Mouse (Mus musculus): ENCODE measurements around the gene Elp6.
"Not testable (repeated sequence)": the region's sequence is repeated elsewhere in the genome, so short reads cannot be mapped to it uniquely, and the experiment has no call there.

Elp6 gene

DNA sequence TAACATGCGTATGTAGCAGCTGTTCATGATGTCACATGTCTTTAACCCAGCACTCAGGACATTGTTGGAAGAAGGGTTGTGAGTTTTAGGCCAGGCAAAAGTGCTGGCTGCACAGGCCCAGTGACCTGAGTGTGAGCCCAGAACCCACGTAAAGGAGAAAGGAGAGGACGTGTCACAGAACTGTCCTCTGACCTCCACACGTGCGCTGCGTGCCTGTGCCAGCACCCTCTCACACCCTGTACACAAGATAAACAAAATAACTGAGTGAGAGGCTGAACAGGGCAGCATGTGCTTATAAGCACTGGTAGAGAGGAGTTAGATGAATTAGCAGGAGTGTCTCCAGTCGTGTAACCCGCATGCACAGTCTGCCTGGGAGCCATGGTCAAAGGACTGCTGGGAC, 11.5 kb downstream of the Elp6 start:
- no peak for DNase-seq (ENCODE audit: low spot score)

DNA sequence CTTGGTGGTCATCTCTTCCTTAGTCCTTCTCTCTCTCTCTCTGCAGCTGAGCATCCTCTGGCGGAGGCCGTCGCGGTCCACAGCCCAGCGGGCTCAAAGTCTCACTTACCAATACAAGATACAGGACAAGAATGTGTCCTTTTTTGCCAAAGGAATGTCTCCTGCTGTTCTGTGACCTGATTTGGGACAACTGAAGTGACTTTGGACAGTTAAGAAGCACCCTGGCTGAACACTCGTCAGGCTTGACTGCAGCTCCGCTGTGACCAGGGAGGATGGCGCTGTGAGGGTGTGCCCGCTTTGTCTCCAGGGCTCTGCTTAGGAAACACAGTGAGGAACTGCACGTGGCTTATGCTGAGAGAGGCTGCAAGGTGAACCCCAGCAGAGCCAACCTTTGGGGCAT, 15.8 kb downstream of the Elp6 start:
- DNase-seq (ENCODE audit: low spot score): no peak

DNA sequence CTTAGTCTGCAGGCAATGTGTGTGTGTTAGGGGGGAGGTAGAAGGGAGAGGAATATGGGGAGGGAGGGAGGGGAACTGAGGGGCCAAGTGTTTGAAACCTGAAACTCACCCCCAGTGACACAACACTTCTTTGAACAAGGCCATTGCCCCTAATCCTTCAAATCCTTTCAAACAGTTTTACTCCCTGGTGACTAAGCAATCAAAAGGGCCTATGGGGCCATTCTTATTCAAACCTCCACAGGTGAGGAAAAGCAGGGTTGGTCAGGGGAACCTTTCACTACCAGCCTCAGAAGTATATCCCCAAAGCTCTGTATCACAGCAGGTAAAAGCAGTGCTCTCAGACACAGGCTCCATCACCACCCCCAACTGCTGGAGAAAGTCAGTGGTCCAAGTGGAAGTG, 18.0 kb downstream of the Elp6 start:
- no peak for DNase-seq (ENCODE audit: low spot score)

DNA sequence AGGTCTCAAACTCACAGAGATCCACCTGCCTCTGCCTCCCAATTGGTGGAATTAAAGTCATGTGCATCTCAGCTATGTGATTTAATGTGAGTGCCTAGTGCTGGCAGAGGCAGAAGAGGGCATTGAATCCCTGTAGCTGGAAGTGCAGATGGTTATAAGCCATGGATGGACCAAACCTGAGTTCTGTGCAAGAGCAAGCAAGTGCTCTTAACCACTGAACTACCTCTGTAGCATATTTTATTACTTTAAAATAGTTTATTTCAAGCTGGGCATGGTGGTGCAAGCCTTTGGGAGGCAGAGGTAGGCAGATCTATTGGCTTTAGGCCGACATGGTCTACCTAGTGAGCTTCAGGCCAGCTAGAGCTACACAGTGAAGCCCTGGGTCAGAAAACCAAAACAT, 19.2 kb downstream of the Elp6 start:
- DNase-seq (ENCODE audit: low spot score): no peak

DNA sequence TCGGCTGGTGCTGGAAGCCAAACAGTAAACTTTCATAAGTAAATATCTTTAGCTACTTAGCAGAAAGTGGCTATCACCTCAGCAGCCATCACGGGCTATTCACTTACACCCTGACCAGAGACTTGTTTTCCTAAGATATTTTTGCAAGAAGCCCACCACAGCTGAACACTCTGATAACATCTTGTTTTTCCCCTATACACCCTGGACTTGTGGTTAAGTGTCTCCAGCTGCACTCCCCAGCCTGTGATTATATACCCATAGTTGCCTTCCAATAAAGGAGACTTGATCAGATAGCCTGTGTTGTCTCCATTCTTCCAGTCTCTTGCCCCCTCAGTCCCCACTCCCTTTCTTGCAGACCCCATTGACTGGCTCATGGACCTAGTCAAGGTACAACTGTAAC, 23.2 kb downstream of the Elp6 start:
- no peak for DNase-seq (ENCODE audit: low spot score)

DNA sequence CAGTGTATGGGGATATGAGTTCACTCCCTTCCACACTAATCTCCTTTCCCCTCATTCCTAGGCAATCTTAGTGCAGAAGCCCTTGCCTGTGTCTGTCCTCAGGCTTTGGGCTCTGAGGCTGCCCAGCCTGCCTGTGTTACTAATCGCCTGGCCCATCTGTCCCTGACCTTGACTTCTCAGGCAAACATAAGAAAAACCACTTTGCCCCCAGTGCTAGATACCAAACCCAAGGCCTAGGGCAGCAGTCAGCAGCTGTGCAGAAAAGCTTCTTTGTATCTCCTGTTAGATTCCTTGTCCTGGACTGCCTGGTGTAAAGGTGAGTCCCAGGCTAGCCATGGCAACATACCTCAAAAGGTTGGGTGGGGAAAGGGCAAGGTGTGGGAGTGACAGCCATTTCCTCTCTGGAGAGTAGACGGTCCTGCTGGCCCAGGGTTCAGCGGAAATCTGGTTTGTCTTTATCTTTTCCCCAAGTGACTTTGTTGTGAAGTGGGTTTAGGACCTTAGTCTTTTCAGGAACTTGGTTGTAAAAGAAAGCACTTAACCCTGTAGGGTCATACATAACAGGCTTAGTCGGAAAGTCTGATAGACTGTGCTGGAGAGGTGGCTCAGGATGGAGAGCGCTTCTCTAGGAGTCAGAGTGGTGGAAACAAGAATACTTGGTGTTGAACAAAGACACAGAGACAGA, 24.1 kb downstream of the Elp6 start:
- no peak for DNase-seq (ENCODE audit: low spot score)

DNA sequence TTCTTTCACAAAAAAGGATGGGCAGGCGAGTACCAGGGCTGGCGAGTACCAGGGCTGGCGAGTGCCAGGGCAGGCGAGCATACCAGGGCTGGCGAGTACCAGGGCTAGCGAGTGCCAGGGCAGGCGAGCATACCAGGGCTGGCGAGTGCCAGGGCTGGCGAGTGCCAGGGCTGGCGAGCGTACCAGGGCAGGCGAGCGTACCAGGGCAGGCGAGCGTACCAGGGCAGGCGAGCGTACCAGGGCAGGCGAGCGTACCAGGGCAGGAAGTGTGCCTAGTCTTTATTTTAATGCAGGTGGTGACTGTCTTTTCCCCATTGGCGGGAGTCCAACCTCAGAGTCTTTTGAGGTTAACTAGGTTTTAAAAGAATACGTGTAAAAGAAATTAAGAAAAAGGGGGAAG, 24.7 kb downstream of the Elp6 start:
- no peak for DNase-seq (ENCODE audit: low spot score)

DNA sequence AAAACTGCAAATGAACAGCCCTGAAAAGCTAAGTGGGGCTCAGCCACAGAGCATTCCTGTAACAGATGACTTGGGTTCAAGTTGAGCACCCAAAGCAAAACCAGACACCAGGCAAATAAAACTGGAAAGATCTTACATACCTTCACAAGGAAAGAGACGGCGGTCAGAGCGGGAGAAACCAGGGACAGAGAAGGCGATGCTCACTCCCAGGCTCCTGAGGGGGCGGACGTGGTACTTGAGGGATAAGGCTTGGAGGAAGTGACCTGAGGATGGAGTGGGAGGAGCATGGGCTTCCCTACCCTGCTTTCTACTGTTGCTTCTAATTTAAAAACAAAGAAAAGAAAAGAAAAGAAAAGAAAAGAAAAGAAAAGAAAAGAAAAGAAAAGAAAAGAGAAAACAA, 25.4 kb downstream of the Elp6 start:
- no peak for DNase-seq (ENCODE audit: low spot score)

DNA sequence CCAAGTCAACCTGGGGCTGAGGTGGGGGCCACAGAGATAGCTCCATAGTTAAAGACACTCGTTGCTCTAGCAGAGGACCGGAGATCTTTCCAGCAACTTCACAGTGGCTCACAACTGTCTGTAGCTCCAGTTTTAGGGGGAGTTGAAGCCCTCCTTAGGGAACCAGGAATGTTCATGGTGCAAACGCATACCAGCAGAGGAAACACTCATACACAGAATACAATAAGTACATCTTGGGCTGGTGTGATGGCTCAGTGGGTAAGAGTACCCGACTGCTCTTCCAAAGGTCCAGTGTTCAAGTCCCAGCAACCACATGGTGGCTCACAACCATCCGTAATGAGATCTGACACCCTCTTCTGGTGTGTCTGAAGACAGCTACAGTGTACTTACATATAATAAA, 25.9 kb downstream of the Elp6 start:
- not testable (repeated sequence) for DNase-seq (ENCODE audit: low spot score)

DNA sequence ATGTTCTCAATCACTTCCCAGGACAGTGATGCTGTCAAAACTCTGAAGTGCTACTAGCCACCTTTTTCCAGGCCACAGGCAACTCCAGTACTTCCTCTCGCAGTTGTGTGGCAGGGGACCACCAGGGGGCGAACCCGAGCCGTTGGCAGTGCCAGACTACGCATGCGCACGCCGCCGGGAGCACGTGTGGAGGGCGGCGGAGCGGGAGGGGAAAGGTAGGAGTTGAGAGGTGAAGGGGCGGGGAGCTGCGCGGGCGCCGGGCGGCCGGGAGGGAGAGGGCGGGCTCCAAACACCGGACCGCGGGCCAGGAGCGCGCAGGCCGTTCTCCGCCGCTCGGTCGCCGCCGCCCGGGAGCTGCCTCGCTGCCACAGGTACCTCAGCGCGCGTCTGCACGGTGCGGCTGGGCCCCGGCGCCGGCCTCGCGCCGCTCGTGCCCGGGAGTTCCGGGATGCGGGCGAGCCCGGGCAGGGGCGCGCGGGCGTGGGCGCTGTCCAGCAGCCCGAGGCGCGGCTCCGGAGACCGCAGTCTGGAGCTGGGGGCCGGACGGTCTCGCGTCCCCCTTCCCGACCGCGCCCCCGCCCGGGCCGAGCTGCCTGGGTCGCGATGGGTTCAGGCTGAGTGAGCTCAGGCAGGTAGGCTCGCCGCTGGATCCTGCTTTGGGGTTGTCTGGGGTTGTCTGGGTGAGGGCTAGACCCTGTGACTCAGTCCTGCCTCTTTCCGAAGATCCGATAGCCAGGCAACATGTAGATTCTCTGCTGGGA, 28.3 kb downstream of the Elp6 start, which contains the start of gene Scap:
Gene Scap, plus strand, starts transcription at position 154 of the 761 bp plus-strand sequence.
- peak; percentile 94 for DNase-seq (ENCODE audit: low spot score)

DNA sequence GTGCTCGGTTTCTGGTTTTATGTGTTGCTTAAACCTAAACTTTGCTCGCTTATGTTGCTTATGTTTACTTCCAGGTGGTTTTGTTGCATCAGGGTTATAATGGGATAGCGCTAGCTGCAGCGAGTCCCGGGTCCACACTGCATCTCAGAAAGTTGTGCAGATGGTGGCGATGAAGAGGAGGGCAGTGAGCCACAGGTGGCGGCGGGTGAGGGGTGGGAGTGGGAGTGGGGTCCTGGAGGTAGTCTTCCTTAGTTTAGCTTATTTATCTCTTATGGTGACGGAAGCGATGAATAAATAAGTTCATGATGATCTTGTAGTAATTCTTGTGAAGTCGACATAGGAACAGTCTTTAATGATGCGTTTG, 28.9 kb downstream of the Elp6 start:
- DNase-seq (ENCODE audit: low spot score): no peak

DNA sequence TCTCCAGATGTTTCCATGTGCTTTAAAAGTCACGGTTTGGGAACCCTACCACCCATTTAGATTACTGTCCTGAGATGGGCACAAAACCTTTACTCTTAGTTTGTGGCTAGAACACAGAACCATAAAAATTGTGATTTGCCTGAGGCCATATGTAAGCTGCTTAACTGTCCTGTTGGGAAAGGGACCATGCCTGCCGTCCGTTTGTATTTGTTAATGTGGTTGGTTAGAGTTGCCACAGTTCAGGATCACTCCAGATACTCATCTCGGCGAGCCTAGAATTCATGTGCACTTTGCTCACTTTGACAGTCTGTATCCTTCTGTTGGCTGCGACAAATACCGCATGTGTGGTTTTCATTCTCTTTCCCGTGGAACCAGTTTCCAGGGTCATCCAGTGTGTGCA, 29.9 kb downstream of the Elp6 start:
- DNase-seq (ENCODE audit: low spot score): no peak

DNA sequence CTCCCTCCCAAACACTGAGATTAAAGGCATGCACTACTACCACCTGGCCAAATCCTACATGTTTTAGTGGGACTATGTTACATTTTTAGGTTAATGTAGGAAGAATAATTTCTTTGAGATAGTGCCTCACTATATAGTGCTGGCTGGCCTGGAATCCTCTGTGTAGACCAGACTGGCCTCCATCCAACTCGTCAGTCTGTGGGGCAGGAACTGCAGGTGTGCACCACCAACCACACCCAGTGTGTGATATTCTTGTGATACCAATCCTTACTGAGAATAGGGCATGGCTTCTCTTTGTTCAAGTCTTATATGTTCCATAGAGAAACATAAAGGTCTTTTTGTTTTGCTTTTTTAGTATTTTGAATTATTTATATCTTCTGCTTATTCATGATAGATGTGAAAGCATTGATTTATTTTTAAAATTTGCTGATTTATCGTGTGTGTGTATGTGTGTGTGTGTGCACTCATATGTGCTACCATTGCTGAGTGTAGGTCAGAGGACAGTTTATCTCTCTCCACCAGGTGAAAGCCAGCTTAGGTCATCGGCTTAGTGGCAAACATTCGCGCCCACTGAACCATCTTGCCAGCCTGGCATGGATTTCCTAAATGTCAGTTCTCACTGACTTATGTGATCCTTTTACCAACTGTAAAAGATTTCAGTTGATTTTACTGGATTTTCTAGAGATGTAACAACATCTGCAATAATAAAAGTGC, 35.2 kb downstream of the Elp6 start:
- no peak for DNase-seq (ENCODE audit: low spot score)

DNA sequence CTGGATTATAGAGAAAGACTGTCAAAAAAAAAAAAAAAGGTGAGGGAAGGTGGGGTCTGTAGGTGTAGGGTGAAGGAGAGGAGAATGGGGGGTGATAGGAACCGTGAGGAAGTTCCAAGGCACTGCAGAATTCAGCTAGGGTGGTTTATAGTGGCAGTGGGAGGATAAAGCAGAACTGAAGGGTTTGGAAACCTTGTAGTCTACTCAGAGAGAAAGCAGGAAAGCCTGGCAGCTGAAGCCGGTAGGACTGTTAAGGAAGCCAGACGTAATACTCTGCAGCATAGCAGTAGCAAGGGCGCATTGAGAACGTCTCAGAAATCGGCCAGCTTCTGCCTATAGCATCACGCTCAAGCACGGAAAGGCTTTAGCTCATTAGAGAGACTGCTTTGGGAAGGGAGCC, 37.0 kb downstream of the Elp6 start:
- DNase-seq (ENCODE audit: low spot score): no peak

DNA sequence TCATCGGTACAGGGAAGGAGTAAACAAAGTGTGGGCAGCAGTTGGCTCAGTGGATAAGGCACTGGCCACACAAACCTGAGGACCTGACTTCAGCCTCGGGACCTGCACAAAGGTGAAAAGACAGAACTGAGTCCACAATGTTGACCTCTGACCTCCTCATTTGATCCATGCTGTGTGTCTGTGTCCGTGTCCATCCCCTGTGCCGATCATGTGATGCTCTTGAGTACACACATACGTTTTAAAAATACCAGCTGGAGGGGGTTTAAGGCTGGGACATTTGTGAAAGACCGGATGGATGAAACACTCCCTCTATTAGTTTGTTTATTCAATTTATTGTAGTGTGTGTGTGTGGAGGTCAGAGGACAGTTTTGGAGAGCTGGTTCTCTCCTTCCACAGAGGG, 38.8 kb downstream of the Elp6 start:
- no peak for DNase-seq (ENCODE audit: low spot score)

DNA sequence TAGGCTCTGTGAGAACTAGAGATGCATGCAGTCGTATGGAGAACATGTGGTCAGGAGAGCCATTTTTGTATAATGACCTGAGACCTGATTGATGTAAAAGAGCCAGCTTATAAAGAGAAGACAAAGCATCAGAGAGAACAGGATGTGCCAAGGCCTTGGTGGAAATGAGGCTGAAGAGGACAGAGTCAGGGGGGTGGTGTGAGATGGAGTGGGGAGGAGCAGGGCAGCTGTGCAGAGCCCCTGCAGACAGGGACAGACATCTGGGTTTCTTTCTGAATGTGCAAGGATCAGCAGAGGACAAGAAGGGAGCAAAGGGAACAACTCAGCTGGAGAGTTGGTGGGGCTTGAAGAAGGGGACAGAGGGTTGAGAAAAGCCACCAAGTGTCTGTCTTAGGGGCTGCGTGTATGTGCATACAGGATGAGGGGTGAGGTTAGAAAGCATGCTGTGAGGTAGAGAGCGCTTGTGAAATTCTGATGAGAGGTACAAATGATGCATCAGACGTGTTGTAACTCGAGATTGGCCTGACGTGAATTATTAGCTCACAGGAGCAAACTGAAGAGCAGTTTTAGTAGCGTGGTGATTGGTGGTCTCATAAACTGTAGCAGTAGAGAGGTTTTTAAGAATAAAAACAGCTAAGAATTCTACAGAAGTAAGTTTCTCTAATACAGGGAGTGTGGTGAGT, 40.2 kb downstream of the Elp6 start:
- no peak for DNase-seq (ENCODE audit: low spot score)

DNA sequence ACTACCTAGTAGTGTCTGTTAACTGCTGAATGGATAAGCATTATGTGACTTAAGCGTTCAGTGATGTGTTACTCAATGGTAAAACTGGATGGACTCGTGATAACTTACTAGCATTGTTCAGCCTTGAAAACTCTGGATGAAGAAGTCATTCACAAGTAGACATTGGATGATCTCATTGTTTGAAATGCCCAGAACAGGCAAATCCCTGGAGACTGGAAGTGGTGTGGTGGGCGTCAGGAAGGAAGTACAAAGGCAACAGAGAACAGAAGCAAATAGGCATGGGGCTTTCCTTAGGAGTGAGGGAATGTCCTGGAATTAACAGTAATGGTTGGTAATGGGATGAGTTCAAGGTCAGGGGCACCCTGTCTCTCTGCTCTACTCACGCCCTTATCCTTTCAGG, 43.9 kb downstream of the Elp6 start:
- peak; percentile 29 for DNase-seq (ENCODE audit: low spot score)

DNA sequence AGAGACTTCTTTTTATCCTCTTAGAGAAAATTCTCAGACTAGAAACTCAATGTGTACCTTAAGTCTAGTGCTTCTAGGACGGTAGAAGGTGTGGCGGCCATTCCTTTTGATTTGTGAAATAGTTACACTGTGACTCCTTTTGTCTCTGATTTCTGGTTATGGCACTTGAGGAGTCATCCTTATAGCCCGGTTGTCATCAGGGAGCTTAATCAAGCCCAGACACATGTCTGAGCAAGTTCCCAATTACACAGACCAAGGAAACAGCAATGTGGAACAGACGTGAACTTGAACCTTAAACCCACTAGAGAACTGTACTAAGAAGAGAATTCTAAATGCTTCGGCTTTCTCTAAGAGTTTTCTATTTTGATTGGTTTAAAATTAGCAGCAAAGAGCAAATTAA, 45.2 kb downstream of the Elp6 start:
- DNase-seq (ENCODE audit: low spot score): no peak

DNA sequence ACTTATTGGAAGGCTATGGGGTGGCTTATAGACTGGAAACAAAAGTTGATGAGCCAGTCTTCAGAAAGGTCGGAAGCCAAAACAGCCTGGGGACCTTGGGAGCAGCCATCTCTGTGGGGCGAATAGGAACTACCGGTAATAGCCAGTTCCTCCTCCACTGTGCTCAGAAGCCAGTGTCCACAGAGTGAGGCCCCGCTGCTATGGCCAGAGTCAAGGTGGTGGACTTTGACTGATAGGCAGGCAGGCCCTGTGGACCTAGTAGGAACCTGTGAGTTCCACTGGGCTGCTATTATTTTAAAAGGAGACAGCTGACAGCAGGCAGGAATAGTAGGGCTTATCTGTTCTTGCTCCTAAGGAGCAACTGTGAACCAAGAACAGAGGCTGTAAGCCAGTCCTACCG, 45.6 kb downstream of the Elp6 start:
- DNase-seq (ENCODE audit: low spot score): no peak

DNA sequence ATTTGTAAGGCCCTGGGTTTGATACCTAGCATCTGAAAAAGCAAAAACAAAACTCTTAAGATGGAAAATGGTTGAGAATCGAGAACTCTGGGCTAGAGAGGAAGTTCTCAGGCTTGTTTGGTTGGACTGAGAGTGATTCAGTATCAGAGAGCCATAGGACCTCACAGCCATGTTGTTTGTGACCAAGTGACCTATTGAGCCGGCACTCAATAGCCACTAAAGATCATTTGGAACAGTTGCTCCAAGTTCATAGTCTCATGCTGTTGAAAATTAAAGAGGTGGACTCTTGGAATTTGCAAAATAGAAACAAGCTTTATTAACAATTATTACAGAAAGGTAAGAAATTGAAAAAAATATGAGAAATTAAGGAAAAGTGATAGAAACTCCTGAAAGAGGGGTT, 46.4 kb downstream of the Elp6 start:
- no peak for DNase-seq (ENCODE audit: low spot score)

DNA sequence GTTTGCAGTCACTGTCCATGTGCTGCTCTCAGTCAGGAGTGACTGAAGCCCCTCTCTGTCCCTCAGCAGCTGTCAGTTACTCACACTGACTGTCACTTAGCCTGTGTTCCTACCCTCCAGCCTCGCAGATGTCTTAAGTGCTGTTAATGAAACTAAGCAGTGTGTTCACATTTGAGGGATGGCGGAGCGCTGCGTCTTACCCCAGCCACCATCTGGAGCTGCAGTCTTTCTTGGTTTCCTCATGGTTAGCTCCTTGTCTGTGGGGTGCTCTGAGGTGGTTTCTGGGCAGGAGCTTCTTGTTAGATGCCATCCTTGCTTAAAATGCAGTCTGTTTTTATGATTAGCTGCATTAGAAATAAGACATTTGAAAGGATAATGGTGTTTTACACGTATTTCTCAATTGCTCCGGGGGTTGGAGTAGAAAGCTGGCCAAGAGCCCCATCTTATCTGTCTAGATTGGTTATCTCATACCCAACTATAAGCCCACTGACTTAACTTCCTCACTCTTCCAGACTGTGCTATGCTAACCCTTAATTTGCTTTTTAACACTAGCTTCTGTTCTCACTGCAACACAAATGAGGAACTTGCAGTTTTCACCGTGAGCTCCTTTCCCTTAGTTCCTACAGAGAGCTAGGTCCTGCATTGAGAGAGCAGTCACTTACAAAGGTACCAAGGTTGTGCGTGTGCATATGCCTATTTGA, 47.1 kb downstream of the Elp6 start:
- DNase-seq (ENCODE audit: low spot score): no peak

DNA sequence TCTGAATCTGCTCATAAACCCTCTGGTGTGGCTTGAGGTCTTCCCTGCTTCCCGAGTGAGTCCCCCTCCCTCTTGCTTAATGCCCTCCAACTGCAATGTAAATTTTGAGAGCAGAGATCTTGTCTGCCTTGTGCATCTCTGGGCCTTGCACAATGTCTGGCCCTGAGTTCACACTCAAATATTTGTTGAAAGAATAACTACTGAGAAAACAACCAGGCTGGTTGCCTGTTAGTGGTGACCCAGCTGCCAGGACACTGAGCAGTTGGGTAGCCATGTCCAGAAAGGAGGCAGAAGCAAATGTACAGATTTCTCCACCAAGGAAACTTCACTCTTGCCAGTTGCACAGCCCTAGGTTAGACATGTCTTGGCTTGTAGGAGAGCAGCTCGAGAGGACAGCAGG, 53.4 kb downstream of the Elp6 start:
- no peak for DNase-seq (ENCODE audit: low spot score)
